Mouse (Mus musculus) fat pad, adult 2 months (tissue): ENCODE results near the gene Uso1.

Source experiments
- DNase-seq: peaks from one replicate; pipeline ENCODE4 v3.0.0-alpha.2; 2011; ENCODE audit warnings: low read depth, low spot score; ENCODE audit errors: extremely low read depth

The Uso1 gene

DNA sequence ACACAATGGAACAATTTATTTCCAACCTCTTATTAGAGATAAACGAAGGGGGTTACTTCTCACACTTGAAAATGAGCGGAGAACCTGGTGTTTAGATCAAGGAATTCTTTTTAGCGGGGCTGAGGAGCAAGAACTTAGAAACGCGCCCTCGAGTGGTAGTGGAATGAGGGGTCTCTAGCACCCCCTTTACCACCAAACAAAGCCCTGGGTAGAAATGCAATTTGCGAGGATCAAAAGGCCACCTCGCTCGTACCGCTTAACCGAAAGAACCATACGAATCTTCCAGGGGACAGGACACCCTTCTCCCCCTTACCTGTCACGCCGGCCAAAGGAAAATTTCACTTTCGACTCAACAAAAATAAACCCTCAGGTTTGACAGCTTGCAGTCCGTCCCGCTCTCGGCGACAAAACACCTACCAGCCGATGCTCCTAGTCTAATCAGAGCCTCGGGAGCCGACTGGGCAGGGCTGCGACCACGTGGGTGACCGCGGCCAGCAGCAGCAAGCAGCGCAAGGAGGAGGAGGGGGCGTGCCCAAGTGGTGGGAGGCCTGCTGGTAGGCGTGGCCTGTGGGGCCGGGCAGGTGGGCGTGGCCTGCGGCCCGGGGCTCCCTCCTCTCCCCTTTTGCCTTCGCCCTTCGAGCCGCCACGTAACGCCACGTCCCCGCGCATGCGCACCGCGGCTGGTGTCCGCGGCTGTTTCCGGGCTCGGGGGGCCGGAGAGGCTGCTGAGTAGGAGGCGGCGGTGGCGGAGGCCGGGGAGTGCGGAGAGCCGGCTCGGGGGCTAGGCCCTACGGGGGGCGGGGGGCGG lies at the start of gene Uso1:
Gene Uso1 (plus strand): TSS at position 700 of the 808 bp plus-strand sequence.
- DNase-seq: peak; percentile 26

DNA sequence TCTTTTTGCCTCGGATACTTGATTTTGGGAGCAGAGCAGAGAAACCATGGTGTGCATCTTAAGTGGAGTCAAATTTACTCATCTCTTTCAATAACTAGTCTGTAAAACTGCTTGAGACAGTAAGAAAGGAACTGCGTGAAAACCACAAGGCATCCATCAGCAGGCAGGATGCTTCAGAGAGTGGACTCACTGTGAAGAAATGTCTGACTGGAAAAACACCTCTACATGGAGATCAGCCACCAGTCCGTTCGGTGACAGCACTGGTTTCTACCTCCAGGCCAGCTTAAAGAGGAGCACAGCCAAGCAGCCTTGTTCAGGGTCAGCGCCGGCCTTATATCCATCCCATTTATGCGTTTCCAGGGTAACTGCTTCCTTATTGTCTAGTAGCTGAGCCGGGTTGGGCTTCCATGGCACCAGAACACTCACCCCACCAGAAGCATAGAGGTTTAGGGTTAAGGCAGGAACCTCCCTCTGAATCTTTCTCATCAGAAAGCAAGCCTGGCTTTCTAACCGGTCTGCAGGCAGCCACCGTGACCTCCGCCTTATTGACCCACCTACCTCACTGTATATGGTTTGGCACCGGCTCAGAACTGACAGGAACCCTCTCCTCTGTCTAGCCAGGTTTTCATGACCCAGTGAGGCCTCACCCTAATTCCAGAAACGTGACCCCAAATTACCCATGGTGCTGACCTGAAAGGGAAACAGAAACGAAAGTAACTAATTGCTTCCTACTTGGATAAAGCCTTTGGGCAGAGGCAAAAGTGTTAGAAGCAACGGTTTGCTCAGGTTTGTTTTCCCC lies 44.3 kb upstream of the Uso1 start:
- DNase-seq: no peak

DNA sequence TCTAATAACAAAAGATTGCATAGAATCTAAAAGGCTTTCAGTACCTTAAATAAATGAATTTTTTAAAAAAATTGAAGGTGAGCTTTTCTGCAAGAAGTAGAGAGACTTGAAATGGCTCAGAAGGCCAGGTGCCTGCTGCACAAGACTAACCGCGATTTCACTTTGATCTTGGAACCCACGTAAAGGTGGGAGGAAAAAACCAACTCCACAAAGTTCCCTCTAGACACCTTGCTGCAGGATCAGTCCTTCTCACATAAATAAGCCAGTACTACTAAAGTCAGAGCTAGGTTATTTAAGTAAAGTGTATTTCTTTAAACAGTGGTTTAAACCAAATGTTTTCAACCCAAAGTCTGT lies 43.7 kb upstream of the Uso1 start:
- DNase-seq: no peak

DNA sequence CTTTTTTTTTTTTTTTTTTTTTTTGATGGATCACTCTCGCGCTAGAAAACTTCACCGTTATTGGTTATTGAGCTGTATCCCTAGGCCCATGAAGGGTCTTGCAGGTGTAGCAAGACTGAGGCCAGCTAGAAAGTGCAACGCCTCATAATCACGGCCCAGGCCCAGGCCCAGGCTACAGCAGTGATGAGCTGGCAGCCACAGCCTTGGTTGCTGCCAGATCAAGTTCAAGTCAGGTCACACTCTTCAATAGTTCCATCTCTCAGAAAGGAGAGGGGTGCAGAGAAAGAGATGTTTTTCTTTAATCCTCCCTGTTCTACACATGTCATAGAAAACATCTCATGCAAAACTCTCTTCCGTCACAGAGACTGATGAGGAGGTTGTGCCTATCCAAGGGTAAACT lies 41.0 kb upstream of the Uso1 start:
- DNase-seq: no peak

DNA sequence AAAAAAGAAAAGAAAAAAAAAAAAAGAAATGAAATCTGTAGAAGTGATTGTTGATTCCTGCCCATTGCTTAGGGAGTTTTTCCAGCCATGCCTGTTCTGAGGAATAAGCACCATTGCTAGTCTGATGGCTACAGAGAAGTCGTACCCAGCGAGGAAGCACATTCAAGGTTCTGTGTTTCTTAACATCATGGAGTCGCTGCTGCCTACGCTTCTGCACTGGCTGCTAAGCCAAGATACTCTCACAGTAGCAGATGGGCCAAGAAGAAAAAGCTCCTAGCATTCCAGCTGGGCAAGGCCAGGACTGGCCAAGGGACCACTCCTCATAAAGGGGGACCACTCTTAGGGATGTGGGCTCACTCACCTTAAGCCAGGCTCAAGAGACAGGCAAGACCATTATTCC lies 40.0 kb upstream of the Uso1 start:
- no peak for DNase-seq

DNA sequence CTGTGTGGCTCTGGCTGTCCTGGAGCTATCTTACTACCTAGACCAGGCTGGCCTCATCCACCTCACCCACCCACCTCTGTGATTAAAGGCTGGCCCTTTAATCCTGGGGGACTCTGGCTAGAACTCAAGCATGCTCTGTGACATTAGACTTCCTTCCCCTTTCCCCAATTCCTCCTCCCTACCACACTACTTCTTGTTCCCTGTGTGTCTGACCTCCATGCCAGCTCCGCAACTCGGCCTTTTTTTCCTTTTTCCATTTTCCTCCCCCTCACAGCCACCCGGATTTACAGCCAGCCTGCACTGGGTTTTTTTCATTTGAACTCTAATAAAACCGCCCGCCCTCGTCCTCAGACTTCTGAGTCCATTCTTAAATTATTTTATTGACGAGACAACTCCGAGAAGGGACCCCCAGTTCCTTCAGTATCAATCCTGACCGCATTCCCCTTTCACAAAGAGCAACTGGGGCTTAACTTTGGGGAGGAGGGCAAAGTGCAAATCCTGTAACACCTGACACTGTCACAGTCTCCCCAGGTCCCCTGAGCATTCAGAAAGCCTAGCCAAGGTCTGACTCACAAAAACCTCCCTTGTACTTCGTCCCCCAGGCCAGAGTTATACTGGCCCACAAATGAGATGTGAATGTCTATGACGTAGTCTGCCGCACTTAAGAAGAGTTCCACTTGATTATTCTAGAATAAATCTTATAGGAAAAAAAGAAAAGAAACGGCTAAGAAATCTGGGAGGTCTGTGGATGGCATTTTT lies 39.2 kb upstream of the Uso1 start:
- no peak for DNase-seq

DNA sequence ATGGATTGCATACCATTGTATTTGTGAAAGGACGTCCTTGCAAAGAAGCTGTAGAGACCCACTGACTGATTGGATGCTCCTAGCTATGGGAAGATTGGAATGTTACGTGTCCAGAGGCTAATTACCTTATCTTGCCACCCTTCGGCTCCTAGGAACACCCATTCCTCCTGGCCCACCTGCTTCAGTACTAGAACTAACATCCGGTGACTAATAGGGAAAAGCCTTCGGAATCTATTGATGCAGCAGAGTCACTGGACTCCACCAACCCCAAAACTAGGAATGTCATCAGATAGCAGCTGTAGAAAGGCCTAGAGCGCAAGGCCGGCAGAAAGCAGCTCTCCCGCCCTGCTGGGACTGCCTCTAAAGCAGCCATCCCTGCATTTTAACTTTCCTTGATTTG lies 36.1 kb upstream of the Uso1 start:
- no peak for DNase-seq

DNA sequence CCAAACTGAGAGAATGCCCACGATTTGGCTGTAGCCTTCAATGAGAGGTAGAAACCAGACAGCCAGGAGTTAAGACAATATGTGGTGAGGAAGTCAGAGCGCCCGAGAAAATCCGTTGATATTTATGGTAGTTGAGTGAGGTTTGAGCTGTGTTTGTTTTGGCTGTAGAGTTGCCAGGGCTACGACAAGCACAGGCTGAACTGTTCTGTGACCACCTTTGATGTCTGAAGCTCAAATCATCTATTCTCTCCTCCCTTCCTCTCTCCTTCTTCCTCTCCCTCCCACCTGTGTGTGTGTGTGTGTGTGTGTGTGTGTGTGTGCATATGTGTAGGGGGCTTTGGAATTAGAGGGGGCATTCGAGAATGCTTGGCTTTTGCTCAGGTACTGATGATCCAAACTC lies 34.7 kb upstream of the Uso1 start:
- no peak for DNase-seq

DNA sequence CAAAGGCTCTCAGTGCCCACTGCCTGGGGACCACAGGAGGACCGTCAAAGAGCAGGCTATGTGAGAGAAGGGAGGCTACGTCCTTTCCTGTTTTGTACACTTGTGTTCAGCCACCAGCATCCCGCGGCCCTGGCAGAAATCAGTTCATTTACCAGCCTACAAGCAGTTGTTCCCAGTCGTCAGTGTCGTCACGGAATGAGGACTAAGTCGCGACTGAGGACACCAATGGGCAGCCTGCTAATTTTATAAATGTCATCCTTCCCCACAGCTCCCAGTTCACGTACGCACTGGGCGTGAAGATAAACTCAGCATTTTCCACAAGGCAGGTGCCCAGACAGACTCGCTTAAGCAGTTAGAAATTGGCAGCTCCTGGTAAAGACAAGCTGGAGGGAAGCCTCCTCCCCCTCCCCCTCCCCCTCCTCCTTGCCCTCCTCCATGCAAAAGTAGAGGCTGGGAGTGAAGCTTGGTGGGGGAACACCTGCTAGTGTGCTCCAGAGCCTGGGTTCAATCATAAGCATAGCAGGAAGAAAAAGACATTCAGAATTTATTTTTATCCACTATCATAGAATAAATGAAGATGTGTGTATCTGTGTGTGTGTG lies 33.8 kb upstream of the Uso1 start:
- no peak for DNase-seq

DNA sequence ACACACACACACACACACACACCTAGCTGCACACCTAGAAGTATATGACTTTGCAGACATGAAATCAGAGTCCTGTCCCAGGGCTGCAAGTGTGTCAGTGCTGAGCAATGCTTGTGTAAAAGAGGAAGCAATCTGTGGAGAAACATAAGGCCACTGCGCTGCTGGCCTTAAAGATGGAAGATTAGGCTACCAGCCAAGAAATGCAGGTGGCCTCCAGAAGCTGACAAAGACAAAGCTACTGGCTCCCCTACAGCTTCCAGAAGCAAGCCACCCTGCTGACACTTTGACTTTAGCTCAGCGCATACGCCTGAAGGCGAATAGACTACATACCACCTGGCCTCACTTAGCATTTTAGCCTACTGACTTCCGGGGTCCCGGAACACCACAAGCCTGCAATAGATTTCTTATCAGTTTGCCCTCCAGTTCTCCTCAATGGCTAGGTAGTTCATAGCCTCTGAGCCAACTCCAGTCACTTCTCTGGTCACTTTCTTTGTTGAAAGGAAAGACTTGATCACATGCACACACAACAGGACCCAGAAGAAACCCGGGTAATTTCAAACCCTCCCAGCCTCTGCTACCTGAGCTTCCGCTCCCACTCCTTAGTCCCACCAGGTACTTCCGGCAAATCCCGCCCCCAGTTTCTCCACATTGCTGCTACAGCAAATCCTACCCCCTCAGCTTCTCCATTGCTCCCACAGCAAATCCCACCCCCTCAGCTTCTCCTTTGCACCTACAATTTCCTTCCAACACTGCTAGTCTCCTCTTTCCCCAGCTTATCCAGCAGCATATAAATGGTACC lies 31.2 kb upstream of the Uso1 start:
- no peak for DNase-seq

DNA sequence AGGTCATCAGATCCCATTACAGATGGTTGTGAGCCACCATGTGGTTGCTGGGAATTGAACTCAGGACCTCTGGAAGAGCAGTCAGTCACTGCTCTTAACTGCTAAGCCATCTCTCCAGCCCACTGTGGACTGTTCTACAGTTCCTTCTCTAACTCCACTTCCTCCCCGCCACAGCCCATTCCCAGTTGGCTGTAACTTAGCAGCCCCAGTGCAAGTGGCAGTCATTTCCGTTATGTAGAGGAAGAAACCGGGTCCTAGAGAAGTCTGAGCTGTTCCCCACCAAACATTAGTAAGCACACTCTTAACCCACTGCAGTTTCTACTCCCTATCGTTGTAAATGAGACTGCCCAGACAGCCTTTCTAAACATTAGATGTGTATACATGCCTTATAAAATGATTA lies 30.5 kb upstream of the Uso1 start:
- no peak for DNase-seq

DNA sequence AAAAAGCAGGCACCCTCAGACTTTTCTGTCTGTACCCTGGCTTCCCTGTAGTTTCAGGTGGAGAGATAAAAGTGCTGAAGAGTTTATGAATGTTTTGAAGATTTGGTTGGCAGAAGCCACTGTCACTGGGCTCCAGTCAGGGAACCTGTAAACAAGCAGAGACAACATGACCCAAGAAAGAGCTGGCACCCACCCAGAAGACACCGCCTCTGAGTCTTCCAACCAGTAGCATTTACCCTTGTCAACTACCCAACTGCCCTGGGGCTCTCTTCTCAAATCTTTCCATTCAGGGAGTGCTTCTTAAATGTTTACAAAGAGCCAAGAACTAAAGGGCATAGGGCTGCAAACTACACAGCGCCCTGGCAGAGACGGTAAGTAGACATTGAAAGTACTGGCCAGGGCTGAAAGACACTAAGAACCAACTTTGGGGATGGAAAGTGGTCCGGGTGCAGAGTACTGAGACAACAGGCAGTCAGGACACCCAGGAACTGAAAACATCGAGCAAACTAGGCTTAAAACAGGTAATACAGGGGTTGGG lies 26.9 kb upstream of the Uso1 start:
- no peak for DNase-seq

DNA sequence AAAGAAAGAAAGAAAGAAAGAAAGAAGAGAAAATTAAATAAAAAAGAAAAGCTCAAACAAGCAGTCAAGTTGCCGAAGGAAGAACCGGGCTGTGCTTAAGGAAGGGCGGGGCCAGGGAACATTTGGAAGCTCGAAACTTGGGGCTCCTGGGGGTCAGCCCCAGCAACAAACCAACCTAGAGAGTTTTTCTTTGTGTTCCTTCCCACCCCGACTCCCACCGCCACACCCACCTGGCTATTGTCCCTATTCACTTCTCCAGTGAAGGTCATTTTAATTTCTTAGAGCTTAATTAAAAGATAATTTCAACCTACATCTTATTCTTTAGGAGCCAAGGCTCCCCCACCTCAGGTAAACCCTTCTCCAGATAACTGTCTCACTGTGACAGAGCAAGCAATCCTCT lies 25.6 kb upstream of the Uso1 start:
- no peak for DNase-seq

DNA sequence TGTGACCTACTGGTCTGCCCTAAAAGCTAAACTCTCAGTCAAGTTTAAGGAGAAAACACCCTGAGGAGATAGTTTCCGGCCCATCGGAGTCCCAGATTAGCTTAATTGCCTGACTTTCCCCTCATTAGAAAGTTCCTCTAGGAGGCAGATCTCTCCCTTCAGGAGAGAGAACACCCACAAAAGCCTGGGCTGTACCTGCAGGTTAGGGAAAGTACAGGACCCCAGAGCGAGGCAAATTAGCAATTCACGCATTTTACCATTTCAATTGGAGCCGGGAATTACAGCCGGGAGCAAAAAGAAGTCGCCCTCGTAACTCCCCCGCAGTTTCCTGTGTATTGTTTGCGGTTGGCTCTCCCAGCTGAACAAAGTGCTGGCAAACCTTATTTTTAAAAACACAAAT lies 25.2 kb upstream of the Uso1 start:
- DNase-seq: no peak

DNA sequence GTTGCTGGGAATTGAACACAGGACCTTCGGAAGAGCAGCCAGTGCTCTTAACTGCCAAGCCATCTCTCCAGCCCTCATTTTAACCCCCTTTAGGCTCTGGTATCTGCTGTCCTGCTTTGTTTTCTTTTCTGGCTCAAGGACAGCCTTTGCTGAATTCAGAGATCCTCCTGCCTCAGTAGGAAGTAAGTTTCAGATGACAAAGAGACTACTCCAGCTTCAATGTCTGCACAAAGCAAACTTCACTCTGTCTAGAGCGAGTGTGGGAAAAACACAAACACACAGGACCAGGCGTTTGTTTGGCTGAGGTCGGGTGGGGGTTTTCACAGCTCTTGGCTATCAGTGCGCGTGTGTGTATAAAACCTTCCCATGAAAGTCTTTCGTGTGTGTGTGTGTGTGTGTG lies 24.3 kb upstream of the Uso1 start:
- no peak for DNase-seq

DNA sequence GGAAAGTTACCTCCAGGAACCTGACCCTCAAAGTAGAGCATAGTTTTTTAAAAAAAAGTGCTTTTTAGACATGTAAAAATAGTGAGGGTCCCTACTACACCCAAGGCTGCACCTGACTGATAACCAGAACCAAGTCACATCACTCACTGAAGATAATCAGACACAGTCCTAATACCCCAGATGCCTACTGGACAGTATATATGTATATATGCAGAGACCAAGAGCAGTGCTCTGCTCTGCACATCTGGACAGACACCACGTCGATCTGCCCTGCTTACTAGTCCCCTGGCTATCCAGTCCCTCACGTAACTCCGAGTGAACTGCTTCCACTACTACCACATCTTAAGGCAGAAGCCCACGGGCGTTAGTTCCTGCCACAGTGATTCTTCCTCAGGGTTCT lies 23.5 kb upstream of the Uso1 start:
- no peak for DNase-seq

DNA sequence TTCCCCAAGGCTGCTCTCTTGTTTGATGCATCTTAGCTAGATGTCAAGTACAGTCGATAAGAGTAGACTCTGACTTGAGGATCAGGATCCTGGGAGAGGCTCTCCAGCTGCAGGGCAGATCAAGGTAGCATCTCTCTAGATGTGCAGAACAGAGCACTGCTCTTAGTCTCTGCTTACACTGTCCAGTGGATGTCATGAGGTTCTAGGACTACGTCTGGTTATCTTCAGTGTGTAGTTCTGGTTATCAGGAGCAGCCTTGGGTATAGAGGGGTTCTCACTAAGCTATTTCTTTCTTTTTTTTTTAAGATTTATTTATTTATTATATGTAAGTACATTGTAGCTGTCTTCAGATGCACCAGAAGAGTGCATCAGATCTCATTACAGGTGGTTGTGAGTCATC lies 22.8 kb upstream of the Uso1 start:
- no peak for DNase-seq

DNA sequence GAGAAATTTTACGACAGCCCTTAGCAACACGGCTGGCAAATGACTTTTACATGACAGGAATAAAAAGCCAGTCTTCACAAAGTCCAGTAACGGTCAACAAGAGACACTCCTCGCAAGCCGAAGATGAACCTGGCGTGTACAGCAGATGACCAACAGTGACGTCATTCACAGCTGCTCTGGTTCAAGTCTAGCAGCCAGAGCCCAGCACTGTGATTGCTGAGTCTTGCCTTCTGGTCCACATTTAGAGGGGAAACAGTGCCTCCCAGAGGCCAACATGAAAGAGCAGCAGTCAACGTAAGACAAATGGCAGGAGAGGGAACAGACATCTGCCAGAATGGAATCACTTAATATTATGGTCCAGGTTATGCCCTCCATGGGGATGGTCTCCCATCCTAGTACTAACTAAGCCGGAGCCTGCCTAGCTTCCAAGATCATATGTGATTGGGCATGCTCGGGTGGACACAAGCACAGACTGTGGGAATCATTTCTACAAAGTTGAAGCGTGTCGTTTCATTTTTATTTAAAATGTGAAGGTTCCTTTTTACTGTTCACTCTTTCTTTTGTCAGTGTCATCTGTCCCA lies 19.8 kb upstream of the Uso1 start:
- no peak for DNase-seq

DNA sequence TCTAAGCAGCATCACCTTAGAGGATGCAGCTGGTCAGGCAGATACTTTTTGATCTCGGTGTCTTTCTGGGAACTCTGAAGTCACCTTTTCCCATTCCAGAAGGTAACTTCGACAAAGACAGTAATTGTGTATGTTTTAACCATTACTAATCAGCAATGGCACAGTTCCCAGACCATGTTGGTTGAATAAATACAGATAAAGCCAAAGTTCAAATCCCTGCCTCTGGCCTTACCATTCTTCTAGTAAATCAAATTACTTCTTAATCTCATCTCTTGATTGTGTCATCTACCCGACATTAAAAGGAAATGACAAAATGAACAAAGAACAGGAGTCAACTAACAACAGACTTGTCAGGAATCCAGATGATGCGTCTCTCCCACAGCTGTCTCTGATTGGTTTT lies 16.1 kb upstream of the Uso1 start:
- peak; percentile 79 for DNase-seq

DNA sequence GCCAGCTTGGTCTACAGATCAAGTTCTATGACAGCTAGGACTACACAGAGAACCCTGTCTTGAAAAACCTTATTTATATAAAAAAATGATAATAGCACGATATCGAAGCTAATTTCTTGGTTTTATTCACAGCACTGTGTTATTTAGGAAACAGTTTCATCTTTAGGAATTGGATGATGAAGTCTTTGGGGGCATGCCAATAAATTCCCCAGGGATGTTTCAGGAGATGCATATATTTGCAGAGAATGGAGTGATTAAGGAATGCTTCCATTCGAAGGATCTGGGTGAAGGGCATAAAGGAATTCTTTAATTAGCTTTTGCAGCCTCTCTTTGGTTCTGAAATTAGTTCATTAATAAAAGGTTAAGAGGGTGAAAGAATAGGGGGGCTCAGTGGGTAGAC lies 12.3 kb upstream of the Uso1 start:
- no peak for DNase-seq
